Mouse (Mus musculus): ENCODE data around the gene Pik3cb.

GRCm38 (mm10) chr9:99089904-99090303, 50.5 kb downstream of the Pik3cb start:
- no peak for TF ChIP-seq USF1 (IDR thresholded peaks at IDR 0.05; ENCODE audit: low read depth)
- TF ChIP-seq CTCF (IDR thresholded peaks at IDR 0.05; ENCODE audit: control insufficient read depth, insufficient read depth, insufficient read length), result no peak
- no peak for TF ChIP-seq CEBPB (IDR thresholded peaks at IDR 0.05; ENCODE audit: low read depth)
- no peak for TF ChIP-seq MYOG (IDR thresholded peaks at IDR 0.05; ENCODE audit: control insufficient read depth, extremely low read depth, insufficient read length)
- TF ChIP-seq MAX (IDR thresholded peaks at IDR 0.05), result no peak
- TF ChIP-seq FOSL1 (IDR thresholded peaks at IDR 0.05; ENCODE audit: insufficient read depth, low read length, poor library complexity, severe bottlenecking), result no peak

Measured in C2C12 (cell line).